Mouse (Mus musculus) limb, embryonic 14.5 days (tissue): ENCODE results near the gene Spx. TPM values are rescaled to one million over a fixed set of nuclear protein-coding genes. Genes with fewer than 3 reads are reported as not detected.

Source experiments
- ATAC-seq: fragments of 200-750 bp; cut with Nextera tagmentation; 2 replicates; pipeline ENCODE4 v1.8.0; 2017; ENCODE audit warnings: low read depth, moderate number of reproducible peaks, moderate TSS enrichment; ENCODE audit not compliant: low FRiP score
- DNase-seq: peaks from one replicate; pipeline ENCODE4 v3.0.0-alpha.2; 2015; ENCODE audit warnings: low spot score
- H3K27ac ChIP-seq: fragments of 300-500 bp; sonication (generic); replicated peaks from 2 replicates; pipeline ENCODE4 v1.5.1; 2014; ENCODE audit warnings: low read depth, mild to moderate bottlenecking, low read length, moderate library complexity, mixed read lengths
- H3K27me3 ChIP-seq: fragments of 300-500 bp; sonication (generic); 2 replicates; pipeline ENCODE4 v1.6.1; 2014; ENCODE audit warnings: low read length, mixed read lengths; ENCODE audit not compliant: control insufficient read depth, insufficient read depth
- H3K36me3 ChIP-seq: fragments of 300-500 bp; sonication (generic); 2 replicates; pipeline ENCODE4 v1.6.1; 2014; ENCODE audit warnings: mild to moderate bottlenecking, low read length, moderate library complexity, mixed read lengths; ENCODE audit not compliant: control insufficient read depth, insufficient read depth
- H3K4me1 ChIP-seq: fragments of 300-500 bp; sonication (generic); 2 replicates; pipeline ENCODE4 v1.6.1; 2014; ENCODE audit warnings: antibody characterized with exemption, low read length, mixed read lengths; ENCODE audit not compliant: control insufficient read depth, insufficient read depth
- H3K4me2 ChIP-seq: fragments of 300-500 bp; sonication (generic); replicated peaks from 2 replicates; pipeline ENCODE4 v1.6.1; 2014; ENCODE audit warnings: low read depth, mild to moderate bottlenecking, low read length, moderate library complexity; ENCODE audit not compliant: severe bottlenecking
- H3K4me3 ChIP-seq: fragments of 300-500 bp; sonication (generic); replicated peaks from 2 replicates; pipeline ENCODE4 v1.5.1; 2014; ENCODE audit warnings: low read length
- H3K9ac ChIP-seq: fragments of 300-500 bp; sonication (generic); 2 replicates; pipeline ENCODE4 v1.6.1; 2014; ENCODE audit warnings: mild to moderate bottlenecking, low read depth, low read length, moderate library complexity; ENCODE audit not compliant: severe bottlenecking
- H3K9me3 ChIP-seq: fragments of 300-500 bp; sonication (generic); 2 replicates; pipeline ENCODE4 v1.6.1; 2016; ENCODE audit warnings: low read length; ENCODE audit not compliant: control insufficient read depth
- POLR2A ChIP-seq: fragments of 200-500 bp; IDR thresholded peaks from 2 replicates; pipeline ENCODE4 v1.8.0; 2012; ENCODE audit warnings: inconsistent platforms, mild to moderate bottlenecking, moderate library complexity, borderline replicate concordance; ENCODE audit not compliant: insufficient read depth, insufficient read length; ENCODE audit errors: extremely low read depth
- WGBS: fragments of 180-500 bp; shearing (Covaris S2); extraction: QIAGEN DNeasy Blood & Tissue Kit; methylation state at CpG from one replicate; pipeline ENCODE4 v1.1.7; 2014; 5-methylcytosine and 5-hydroxymethylcytosine counted together
- polyA plus RNA-seq, 2 experiments: library from polyadenylated mRNA; depleted of rRNA in 1 of 2; stranded (reverse) in 1 of 2; unstranded in 1 of 2; fragments of >200 nt; fragmentation: Nextera tagmentation in 1 of 2; extraction: Ambion mirVana in 1 of 2; gene quantifications; 2 replicates each; pipeline versions ENCODE4 v1.2.1 to v1.2.3; 2012 to 2014

Spx gene
- polyA plus RNA-seq, 2 experiments, result 0.59 to 8.0 TPM

- H3K9ac ChIP-seq, result no peak overlapping the region
- H3K36me3 ChIP-seq, result no peaks in the 10 kb centered on the region
- no peak overlapping the region for H3K27ac ChIP-seq
- H3K9me3 ChIP-seq, result no peaks in the 10 kb centered on the region
- H3K4me3 ChIP-seq, result no peak overlapping the region
- no peak for ATAC-seq
- H3K4me1 ChIP-seq, result no peaks in the 10 kb centered on the region
- 77% methylated on average over 14 of the region's 14 CpGs for WGBS
- H3K4me2 ChIP-seq, result no peak overlapping the region
- no peak for DNase-seq
- no peaks in the 10 kb centered on the region for H3K27me3 ChIP-seq
- no peak for TF ChIP-seq POLR2A
Observed at GRCm38 (mm10) chr6:142459017-142459678, 45.9 kb downstream of the Spx start.

GRCm38 (mm10) chr6:142462194-142462593 is 49.0 kb downstream of the Spx start:
- 69% methylated on average over 6 of the region's 6 CpGs for WGBS
- DNase-seq, result no peak

More at GRCm38 (mm10) chr6:142462194-142462593, 49.0 kb downstream of the Spx start:
- no peak for TF ChIP-seq POLR2A
- Histone ChIP-seq H3K4me3 (no peak overlapping the region), H3K4me2 (no peak overlapping the region), H3K4me1 (no peaks in the 10 kb centered on the region), H3K27ac (no peak overlapping the region), H3K36me3 (no peaks in the 10 kb centered on the region), H3K27me3 (no peaks in the 10 kb centered on the region), H3K9me3 (no peaks in the 10 kb centered on the region), H3K9ac (no peak overlapping the region)
- ATAC-seq, result no peak

Other genes with a start within 250 kb of the Spx start
- gene Slco1a6, start 204.9 kb upstream of the Spx start, polyA plus RNA-seq (2012; rRNA removed), result not detected in 2 replicates
- gene Slco1a6, start 204.9 kb upstream of the Spx start, polyA plus RNA-seq (2014; fragmentation: Nextera tagmentation; extraction: Ambion mirVana), result not detected in 2 replicates
- not detected in 2 replicates for gene Iapp, start 115.0 kb upstream of the Spx start, polyA plus RNA-seq (2012; rRNA removed)
- gene Iapp, start 115.0 kb upstream of the Spx start, polyA plus RNA-seq (2014; fragmentation: Nextera tagmentation; extraction: Ambion mirVana), result not detected in 2 replicates
- gene Slco1a5, start 90.5 kb upstream of the Spx start, polyA plus RNA-seq (2012; rRNA removed), result 0.05 and 0.06 TPM in 2 replicates
- gene Slco1a5, start 90.5 kb upstream of the Spx start, polyA plus RNA-seq (2014; fragmentation: Nextera tagmentation; extraction: Ambion mirVana), result 0.21 TPM in 1 of 2 replicates, not detected in the other
- gene Pyroxd1, start 67.8 kb upstream of the Spx start, polyA plus RNA-seq (2012; rRNA removed), result 8.0 and 9.7 TPM in 2 replicates
- gene Pyroxd1, start 67.8 kb upstream of the Spx start, polyA plus RNA-seq (2014; fragmentation: Nextera tagmentation; extraction: Ambion mirVana), result 15.1 and 15.7 TPM in 2 replicates
- gene Recql, start 26.4 kb upstream of the Spx start, polyA plus RNA-seq (2012; rRNA removed), result 23.0 and 23.9 TPM in 2 replicates
- gene Recql, start 26.4 kb upstream of the Spx start, polyA plus RNA-seq (2014; fragmentation: Nextera tagmentation; extraction: Ambion mirVana), result 25.7 and 26.7 TPM in 2 replicates
- gene Golt1b, start 26.2 kb upstream of the Spx start, polyA plus RNA-seq (2012; rRNA removed), result 39.3 and 41.0 TPM in 2 replicates
- gene Golt1b, start 26.2 kb upstream of the Spx start, polyA plus RNA-seq (2014; fragmentation: Nextera tagmentation; extraction: Ambion mirVana), result 136 and 142 TPM in 2 replicates
- gene Gys2, start 59.7 kb downstream of the Spx start, polyA plus RNA-seq (2012; rRNA removed), result 0.03 TPM in 1 of 2 replicates, not detected in the other
- not detected in 2 replicates for gene Gys2, start 59.7 kb downstream of the Spx start, polyA plus RNA-seq (2014; fragmentation: Nextera tagmentation; extraction: Ambion mirVana)
- gene Ldhb, start 94.5 kb downstream of the Spx start, polyA plus RNA-seq (2012; rRNA removed), result 178 TPM in 2 replicates
- 229 and 266 TPM in 2 replicates for gene Ldhb, start 94.5 kb downstream of the Spx start, polyA plus RNA-seq (2014; fragmentation: Nextera tagmentation; extraction: Ambion mirVana)
- gene Kcnj8, start 158.2 kb downstream of the Spx start, polyA plus RNA-seq (2012; rRNA removed), result 9.7 and 10.0 TPM in 2 replicates
- gene Kcnj8, start 158.2 kb downstream of the Spx start, polyA plus RNA-seq (2014; fragmentation: Nextera tagmentation; extraction: Ambion mirVana), result 8.2 and 11.3 TPM in 2 replicates